Mouse (Mus musculus): Measurements from ENCODE around the gene Ppil4.

Ppil4 gene

DNA sequence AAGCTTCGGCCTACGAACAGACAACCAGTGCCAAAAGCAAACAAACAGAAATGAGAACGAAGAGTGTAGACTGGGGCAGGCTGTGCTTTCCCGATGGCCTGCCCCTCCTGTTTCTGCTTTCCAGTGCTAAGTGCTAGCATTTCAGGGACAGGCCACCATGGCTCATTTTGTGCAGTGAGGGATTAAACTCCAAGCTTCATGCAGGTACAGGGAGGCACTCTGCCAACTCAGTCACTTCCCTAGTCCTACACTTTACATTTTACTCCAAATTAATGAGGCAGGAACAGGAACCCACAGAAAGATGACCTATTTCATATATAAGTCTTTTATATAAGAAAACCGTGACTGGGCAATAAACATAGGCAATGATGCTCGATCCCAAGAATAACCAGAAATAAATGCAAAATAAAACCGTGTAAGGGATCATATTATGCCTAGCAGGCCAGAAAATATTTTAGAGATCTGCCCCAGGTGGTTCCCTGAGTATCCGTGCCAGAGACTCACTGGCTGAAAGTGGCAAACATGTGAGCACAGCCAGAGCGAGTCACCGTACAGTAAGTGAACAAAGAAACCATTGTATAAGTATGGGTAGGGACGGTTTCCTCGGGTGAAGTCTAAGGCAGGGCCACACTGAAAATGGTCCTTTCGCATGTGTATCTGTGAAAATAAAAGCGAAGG is 68.7 kb downstream of the Ppil4 start:
- no peak for DNase-seq (ENCODE audit: low spot score in 2 of 2)

GRCm38 (mm10) chr10:7861937-7862657 is 69.4 kb downstream of the Ppil4 start:
- DNase-seq (ENCODE audit: low spot score in 2 of 2) = no peak

DNA sequence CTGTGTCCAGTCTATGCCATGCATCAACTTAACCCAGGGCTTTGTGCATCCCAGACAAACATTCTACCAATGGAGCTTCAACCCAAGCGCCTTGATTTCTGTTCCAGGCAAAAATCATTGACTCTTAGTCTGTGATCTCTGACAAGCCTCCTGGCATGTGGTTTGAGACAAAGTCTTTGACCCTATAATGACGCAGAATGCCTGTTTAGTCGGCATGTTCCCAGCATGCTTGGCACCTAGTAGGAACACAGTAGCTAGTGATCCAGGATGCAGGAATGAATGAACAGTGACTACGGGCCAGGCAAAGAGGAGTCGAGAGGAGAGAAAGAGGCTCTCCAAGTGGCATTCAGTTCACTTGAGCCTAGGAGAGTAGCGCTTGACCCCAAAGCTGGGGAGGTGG is 70.7 kb downstream of the Ppil4 start:
- DNase-seq (ENCODE audit: low spot score in 2 of 2) = no peak

- no peak for DNase-seq (ENCODE audit: low spot score in 2 of 2)
Measured at GRCm38 (mm10) chr10:7864184-7864583, 71.5 kb downstream of the Ppil4 start.

DNA sequence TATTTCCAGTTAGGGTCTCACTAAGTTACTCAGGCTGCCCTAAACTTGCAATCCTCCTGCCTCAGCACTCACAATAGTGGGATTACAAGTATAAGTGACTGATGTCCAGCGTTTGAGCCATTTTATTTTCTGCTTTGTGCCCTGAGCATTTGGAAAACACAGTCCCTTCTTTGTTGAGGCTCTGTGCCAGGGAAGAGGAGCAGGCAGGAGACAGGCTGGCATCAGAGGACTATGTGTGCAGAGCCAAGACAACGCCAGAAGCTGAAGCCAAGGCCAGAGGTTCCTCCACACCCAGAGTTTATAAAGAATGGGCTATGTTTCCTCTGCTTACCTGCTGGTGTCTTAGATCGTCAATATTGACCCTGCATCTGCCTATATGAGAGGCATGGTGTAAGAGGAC is 72.1 kb downstream of the Ppil4 start:
- DNase-seq (ENCODE audit: low spot score in 2 of 2) = no peak

- peak; percentile 27 to 36 for DNase-seq (ENCODE audit: low spot score in 2 of 2)
Measured at GRCm38 (mm10) chr10:7866762-7867665, 74.3 kb downstream of the Ppil4 start.

DNA sequence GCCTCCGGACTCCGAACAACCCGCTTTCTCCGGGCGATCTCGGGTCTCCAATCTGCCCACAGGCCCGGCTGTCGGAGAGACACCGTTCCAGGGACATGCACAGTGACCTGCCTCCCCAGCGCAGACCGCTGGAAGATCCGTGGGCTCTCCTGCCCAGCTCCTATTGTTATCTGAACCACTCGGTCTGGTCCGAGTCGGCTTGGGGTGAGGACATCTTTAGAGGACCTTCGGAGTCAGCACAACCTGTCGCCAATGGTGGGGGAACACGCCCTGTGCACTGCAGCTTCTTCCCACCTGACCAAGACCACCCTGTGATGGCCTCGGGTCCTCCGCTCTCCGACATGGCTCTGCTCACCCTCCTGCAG is 75.0 kb downstream of the Ppil4 start:
- DNase-seq (ENCODE audit: low spot score in 2 of 2) = no peak

DNA sequence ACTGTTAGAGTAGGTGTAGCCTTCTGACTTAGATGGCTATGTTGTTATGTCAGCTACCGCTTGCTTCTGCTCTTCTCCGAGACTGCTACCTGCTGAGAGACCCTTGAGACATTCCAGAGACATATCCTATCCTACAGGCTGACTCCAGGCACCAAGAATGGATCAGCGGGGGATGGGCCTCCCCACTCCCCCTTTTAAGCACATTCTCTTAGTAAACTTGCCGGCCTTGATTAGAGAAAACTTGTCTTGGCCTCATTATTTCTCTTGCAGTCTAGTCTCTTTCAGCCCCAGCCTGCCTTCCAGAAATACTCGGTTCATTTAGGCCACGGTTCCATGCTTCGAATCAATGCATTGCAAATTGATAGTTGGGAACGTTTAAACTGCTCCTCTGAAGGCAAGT is 77.1 kb downstream of the Ppil4 start:
- DNase-seq (ENCODE audit: low spot score in 2 of 2) = no peak

DNA sequence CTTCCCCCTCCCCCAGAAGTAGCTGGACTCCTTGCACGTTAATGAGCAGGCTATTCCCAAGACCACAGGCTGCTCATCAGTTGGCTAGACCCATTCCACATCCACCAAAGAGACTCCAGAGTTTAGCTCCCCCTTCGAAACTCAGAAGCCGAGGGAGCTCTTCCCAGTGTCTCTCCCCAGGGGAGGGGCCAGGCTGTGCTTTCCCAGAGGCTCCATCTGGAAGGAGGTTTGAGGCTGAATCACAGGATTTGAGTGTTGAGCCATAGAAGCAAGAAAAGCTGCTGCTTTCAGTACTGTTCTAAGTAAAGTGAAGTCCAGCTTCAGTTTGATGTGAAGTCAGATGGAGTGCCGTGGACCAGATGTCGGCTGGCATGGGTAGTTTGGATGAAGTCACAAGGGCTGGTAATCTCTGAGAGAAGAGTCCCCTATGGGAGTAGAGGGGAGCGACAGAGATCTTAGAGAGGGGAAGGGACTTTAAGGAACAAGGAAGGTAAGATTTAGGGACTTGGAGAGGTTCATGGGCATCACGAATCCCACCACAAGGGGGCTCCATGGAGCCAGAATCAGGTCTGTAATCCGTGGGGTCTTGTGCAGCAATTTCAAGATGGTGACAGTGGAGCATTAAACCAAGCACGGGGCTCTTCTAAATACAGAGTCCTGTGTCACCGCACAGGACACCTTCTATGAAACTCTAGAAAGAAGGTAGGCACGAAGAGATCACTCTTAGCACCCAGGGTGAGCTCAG is 78.1 kb downstream of the Ppil4 start:
- DNase-seq (ENCODE audit: low spot score in 2 of 2) = no peak

GRCm38 (mm10) chr10:7871381-7872020 is 78.8 kb downstream of the Ppil4 start:
- DNase-seq (ENCODE audit: low spot score in 2 of 2) = no peak

Data from urinary bladder, adult 18-20 months (tissue).